Mouse (Mus musculus) MEL (cell line): ENCODE data around the gene Gas1. TPM values are rescaled to one million over a fixed set of nuclear protein-coding genes. Genes with fewer than 3 reads are reported as not detected.

Source experiments
- DNase-seq: peaks from one replicate; pipeline ENCODE4 v3.0.0; 2011; ENCODE audit warnings: low read depth, low spot score
- H3K27ac ChIP-seq: 2 replicates; pipeline ENCODE4 v1.5.1; 2012; ENCODE audit warnings: low read depth, mild to moderate bottlenecking, control low read depth, low read length, moderate library complexity; ENCODE audit not compliant: control insufficient read depth
- H3K27me3 ChIP-seq, 2 experiments: fragments of 150-350 bp in 1 of 2; sonication (generic) in 1 of 2; 2 replicates each; pipeline ENCODE4 v1.6.1; 2012; ENCODE audit warnings: low read length in 2 of 2, mild to moderate bottlenecking in 2 of 2, improper control_type of control experiment in 1 of 2, moderate library complexity in 1 of 2; ENCODE audit not compliant: insufficient read depth in 2 of 2, control insufficient read depth in 1 of 2
- H3K36me3 ChIP-seq, 2 experiments: 2 replicates each; pipeline ENCODE4 v1.6.1; 2012 to 2014; ENCODE audit warnings: low read length in 2 of 2, improper control_type of control experiment in 1 of 2, inconsistent platforms in 1 of 2, mild to moderate bottlenecking in 1 of 2; ENCODE audit not compliant: insufficient read depth in 2 of 2, control insufficient read depth in 1 of 2
- H3K4me1 ChIP-seq, 2 experiments: fragments of 150-350 bp in 1 of 2; sonication (generic) in 1 of 2; 2 replicates each; pipeline ENCODE4 v1.6.1; 2012; ENCODE audit warnings: low read length in 2 of 2, improper control_type of control experiment in 1 of 2, mild to moderate bottlenecking in 1 of 2; ENCODE audit not compliant: insufficient read depth in 2 of 2, control insufficient read depth in 1 of 2
- H3K4me3 ChIP-seq, 2 experiments: fragments of 150-350 bp in 1 of 2; sonication (generic) in 1 of 2; 2 replicates each; pipeline ENCODE4 v1.5.1; 2012; ENCODE audit warnings: low read depth in 2 of 2, low read length in 2 of 2, mild to moderate bottlenecking in 2 of 2, moderate library complexity in 2 of 2, control low read depth in 1 of 2, improper control_type of control experiment in 1 of 2; ENCODE audit not compliant: control insufficient read depth in 1 of 2, insufficient read depth in 1 of 2
- H3K79me2 ChIP-seq: 2 replicates; pipeline ENCODE4 v1.6.1; 2012; ENCODE audit warnings: mild to moderate bottlenecking, low read length, moderate library complexity; ENCODE audit not compliant: control insufficient read depth, poor library complexity, insufficient read depth
- H3K9ac ChIP-seq: 2 replicates; pipeline ENCODE4 v1.6.1; 2012; ENCODE audit warnings: low read depth, mild to moderate bottlenecking, control low read depth, low read length, moderate library complexity; ENCODE audit not compliant: control insufficient read depth, poor library complexity, severe bottlenecking
- H3K9me3 ChIP-seq: fragments of 150-350 bp; sonication (generic); replicated peaks from 2 replicates; pipeline ENCODE4 v1.6.1; 2012; ENCODE audit warnings: mild to moderate bottlenecking, low read length, improper control_type of control experiment, moderate library complexity; ENCODE audit not compliant: insufficient read depth
- BHLHE40 ChIP-seq: IDR thresholded peaks from 2 replicates; pipeline ENCODE4 v1.6.1; 2012; ENCODE audit warnings: low read depth, mild to moderate bottlenecking, inconsistent platforms, low read length, improper control_type of control experiment, borderline replicate concordance
- ELF1 ChIP-seq: IDR thresholded peaks from 2 replicates; pipeline ENCODE4 v1.6.1; 2014; ENCODE audit warnings: low read depth, mild to moderate bottlenecking, inconsistent platforms, low read length, improper control_type of control experiment, moderate library complexity
- GABPA ChIP-seq: IDR thresholded peaks from 2 replicates; pipeline ENCODE4 v1.6.1; 2012; ENCODE audit warnings: low read depth, mild to moderate bottlenecking, inconsistent platforms, low read length, improper control_type of control experiment, moderate library complexity
- GATA1 ChIP-seq: IDR thresholded peaks from 2 replicates; pipeline ENCODE4 v1.6.1; 2011; ENCODE audit warnings: low read depth, low read length, improper control_type of control experiment
- HCFC1 ChIP-seq: IDR thresholded peaks from 2 replicates; pipeline ENCODE4 v1.6.1; 2012; ENCODE audit warnings: low read depth, mild to moderate bottlenecking, inconsistent platforms, low read length, improper control_type of control experiment, moderate library complexity
- KAT2A ChIP-seq: conservative IDR thresholded peaks from 2 replicates; pipeline ENCODE4 v1.6.1; 2012; ENCODE audit warnings: low read depth, low read length, improper control_type of control experiment, inconsistent platforms
- MAZ ChIP-seq: IDR thresholded peaks from 2 replicates; pipeline ENCODE4 v1.6.1; 2012; ENCODE audit warnings: low read depth, mild to moderate bottlenecking, inconsistent platforms, low read length, improper control_type of control experiment
- MXI1 ChIP-seq: IDR thresholded peaks from 2 replicates; pipeline ENCODE4 v1.6.1; 2011; ENCODE audit warnings: mild to moderate bottlenecking, low read depth, low read length, improper control_type of control experiment
- MYB ChIP-seq: IDR thresholded peaks from 2 replicates; pipeline ENCODE4 v1.6.1; 2011; ENCODE audit warnings: mild to moderate bottlenecking, low read depth, low read length, improper control_type of control experiment
- MYC ChIP-seq: IDR thresholded peaks from 2 replicates; pipeline ENCODE4 v1.6.1; 2011; ENCODE audit warnings: low read depth, mild to moderate bottlenecking, low read length, improper control_type of control experiment, moderate library complexity
- NELFE ChIP-seq: IDR thresholded peaks from 2 replicates; pipeline ENCODE4 v1.6.1; 2011; ENCODE audit warnings: low read depth, low read length, improper control_type of control experiment
- RCOR1 ChIP-seq: IDR thresholded peaks from 2 replicates; pipeline ENCODE4 v1.6.1; 2012; ENCODE audit warnings: low read depth, mild to moderate bottlenecking, inconsistent platforms, low read length, improper control_type of control experiment
- SMC3 ChIP-seq: IDR thresholded peaks from 2 replicates; pipeline ENCODE4 v1.6.1; 2011; ENCODE audit warnings: low read depth, low read length, improper control_type of control experiment
- TAL1 ChIP-seq: IDR thresholded peaks from 2 replicates; pipeline ENCODE4 v1.6.1; 2012; ENCODE audit warnings: mild to moderate bottlenecking, inconsistent platforms, low read length, moderate library complexity, mixed read lengths
- TCF12 ChIP-seq: IDR thresholded peaks from 2 replicates; pipeline ENCODE4 v1.6.1; 2014; ENCODE audit warnings: low read depth, mild to moderate bottlenecking, inconsistent platforms, low read length, improper control_type of control experiment, moderate library complexity
- USF2 ChIP-seq, 2 experiments: IDR thresholded peaks; 2 replicates each; pipeline ENCODE4 v1.6.1; 2011 to 2012; ENCODE audit warnings: improper control_type of control experiment in 2 of 2, low read length in 2 of 2, borderline replicate concordance in 1 of 2, inconsistent platforms in 1 of 2, low read depth in 1 of 2, mild to moderate bottlenecking in 1 of 2; ENCODE audit not compliant: insufficient read depth in 1 of 2
- ZC3H11A ChIP-seq: IDR thresholded peaks from 2 replicates; pipeline ENCODE4 v1.6.1; 2012; ENCODE audit warnings: low read depth, mild to moderate bottlenecking, inconsistent platforms, low read length, improper control_type of control experiment
- ZMIZ1 ChIP-seq: IDR thresholded peaks from 2 replicates; pipeline ENCODE4 v1.6.1; 2012; ENCODE audit warnings: low read depth, mild to moderate bottlenecking, inconsistent platforms, low read length, improper control_type of control experiment, moderate library complexity
- polyA plus RNA-seq, 2 experiments: library from polyadenylated mRNA; stranded (reverse) in 1 of 2; unstranded in 1 of 2; fragments of >175 nt in 1 of 2; fragments of >200 nt in 1 of 2; gene quantifications; 2 replicates each; pipeline versions ENCODE4 v1.2.1 to v1.2.4; 2012; ENCODE audit warnings: low replicate concordance in 2 of 2, low read depth in 1 of 2; ENCODE audit not compliant: insufficient read length in 2 of 2, insufficient read depth in 1 of 2, missing spikeins in 1 of 2
- total RNA-seq: library from RNA; depleted of rRNA; stranded (reverse); fragments of 300-350 nt; gene quantifications from 2 replicates; pipeline ENCODE4 v1.2.3, GENCODE M21; 2012

Gas1 gene
- total and polyA plus RNA-seq, 3 experiments: not detected

GRCm38 (mm10) chr13:60173186-60173585 lies 4.0 kb downstream of the Gas1 start (continued):
- TF ChIP-seq TAL1 (no peak), GABPA (no peak), MYC (no peak)
- TF ChIP-seq, all 39 proteins: peak for 0

DNA sequence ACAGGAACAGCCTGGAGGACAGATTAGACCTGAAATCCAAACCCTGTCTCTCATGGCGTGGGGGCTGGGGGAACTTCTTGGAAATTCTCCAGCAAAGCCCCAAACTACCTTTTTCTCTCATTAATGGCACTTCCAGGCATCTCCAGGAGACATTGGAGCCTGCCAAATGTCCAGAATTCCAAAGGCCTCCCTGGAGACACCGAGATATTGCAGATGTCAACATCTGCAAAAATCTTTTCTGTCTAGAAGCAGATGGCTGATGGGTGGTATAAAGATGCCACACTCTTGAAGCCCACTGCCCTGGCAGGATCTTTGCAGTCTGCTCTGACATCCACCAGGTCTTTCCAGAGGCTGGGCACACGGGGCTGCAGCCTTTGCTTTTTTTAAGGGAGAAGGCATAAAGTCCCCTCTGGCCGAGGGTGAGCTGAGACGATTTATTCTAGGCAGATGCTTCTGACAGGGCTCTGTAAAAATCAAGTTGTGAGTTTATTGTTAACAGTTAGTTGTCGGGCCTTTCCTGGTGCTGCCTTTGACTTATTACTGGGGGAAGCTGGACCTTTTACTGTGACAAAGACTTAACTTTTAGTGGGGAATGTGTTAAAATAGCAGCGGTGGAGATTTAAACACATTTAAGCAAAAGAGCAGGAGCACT lies 4.7 kb downstream of the Gas1 start:
- TF ChIP-seq KAT2A (no peak), SMC3 (no peak), MXI1 (no peak), TCF12 (no peak)
- no peak overlapping the region for H3K9ac ChIP-seq
- no peaks in the 10 kb centered on the region for H3K36me3 ChIP-seq
- no peaks in the 10 kb centered on the region for H3K27me3 ChIP-seq
- no peaks in the 10 kb centered on the region for H3K4me1 ChIP-seq
- no peak overlapping the region for H3K4me3 ChIP-seq
- no peak overlapping the region for H3K27ac ChIP-seq
- no peaks in the 10 kb centered on the region for H3K9me3 ChIP-seq
- DNase-seq: no peak
- no peaks in the 10 kb centered on the region for H3K79me2 ChIP-seq

DNA sequence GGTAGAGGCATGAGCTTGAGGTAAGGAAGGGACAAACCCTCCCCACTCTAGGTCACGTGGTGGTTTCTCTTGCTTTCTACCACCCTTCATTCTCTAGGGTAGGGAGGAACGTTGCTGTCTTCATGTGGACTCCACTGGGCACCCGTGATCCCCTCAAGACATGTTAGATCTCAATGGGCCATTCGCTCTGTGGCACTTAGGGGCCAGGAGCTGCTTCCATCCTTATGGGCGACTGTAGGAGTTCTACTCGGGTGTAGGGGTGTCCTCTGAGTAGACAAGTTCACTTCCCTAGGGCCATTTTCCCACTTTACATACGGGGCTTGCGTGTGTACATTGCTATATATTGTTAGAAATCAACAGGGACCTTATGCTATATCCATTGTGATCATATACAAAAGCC lies 5.4 kb downstream of the Gas1 start:
- no peak overlapping the region for H3K4me3 ChIP-seq
- H3K4me1 ChIP-seq: no peaks in the 10 kb centered on the region
- no peaks in the 10 kb centered on the region for H3K79me2 ChIP-seq
- no peaks in the 10 kb centered on the region for H3K9me3 ChIP-seq
- H3K9ac ChIP-seq: no peak overlapping the region
- H3K27ac ChIP-seq: no peak overlapping the region
- no peaks in the 10 kb centered on the region for H3K27me3 ChIP-seq
- TF ChIP-seq NELFE (no peak), GATA1 (no peak), ELF1 (no peak), RCOR1 (no peak), USF2 (IDR thresholded peaks at IDR 0.05; ENCODE audit: borderline replicate concordance in 1 of 2, insufficient read depth in 1 of 2, low read depth in 1 of 2, low read length in 2 of 2) (no peak), ZMIZ1 (no peak), MYC (no peak), MAZ (no peak), BHLHE40 (no peak), HCFC1 (no peak), MYB (no peak), ZC3H11A (no peak)
- H3K36me3 ChIP-seq: no peaks in the 10 kb centered on the region
- no peak for DNase-seq
